ENCODE assay signal across 23 mouse cellular contexts in the genomic region with DNA sequence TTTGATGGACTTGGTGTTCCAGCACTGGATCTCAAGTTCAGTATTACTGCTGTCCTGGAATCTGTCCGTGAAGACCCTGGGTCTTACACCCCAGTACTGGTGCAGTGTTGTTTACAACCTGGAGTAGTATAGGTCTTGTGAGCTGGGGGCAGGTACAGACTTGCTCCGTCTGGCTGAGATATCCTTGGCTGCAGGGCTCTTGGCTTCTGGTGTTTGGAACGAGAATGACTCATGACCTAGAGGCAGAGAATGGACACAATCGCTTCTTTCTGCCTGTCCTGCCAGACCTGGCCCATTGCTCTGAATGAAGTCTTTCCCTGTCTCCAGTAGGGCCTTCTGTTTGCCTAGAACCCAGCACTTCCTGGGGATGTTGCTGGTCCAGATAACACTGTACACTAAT.
A peak's percentile ranks its signal among the peaks of the same experiment; 100 is the strongest.
DNase-seq lines count a peak whose midpoint lies in the region; ATAC-seq and TF ChIP-seq lines count a peak whose summit lies in the region.
"Had no signal": no experiment of that assay in that cellular context is flagged by ENCODE, and none has a peak within 500 bp of the region (broad histone marks: within the 10 kb centered on the region; RNA-seq: fewer than 3 reads in every experiment).

No protein-coding gene starts in this region.

- H3K36me3 ChIP-seq in stomach, postnatal 0 days (ENCODE audit: control insufficient read depth, insufficient read depth, low read length), result no peaks in the 10 kb centered on the region
- H3K36me3 ChIP-seq: heart, embryonic 15.5 days; hindbrain, embryonic 10.5 days had no signal

- H3K4me3 ChIP-seq in layer of hippocampus, adult 2 months, result no peak overlapping the region
- H3K4me3 ChIP-seq in cortical plate, adult 2 months (ENCODE audit: insufficient read depth, low read length), result no peak overlapping the region
- H3K4me3 ChIP-seq in stomach, postnatal 0 days (ENCODE audit: low read depth, low read length), result no peak overlapping the region
- H3K4me3 ChIP-seq: embryonic facial prominence, embryonic 15.5 days; erythroblast, embryonic 14.5 days; forebrain, embryonic 13.5 days; heart, adult 2 months; heart, embryonic 15.5 days; hindbrain, embryonic 10.5 days had no signal

- 53% methylated on average over 4 of the region's 4 CpGs for WGBS in stomach, postnatal 0 days

- no peaks in the 10 kb centered on the region for H3K9me3 ChIP-seq in stomach, postnatal 0 days (ENCODE audit: control insufficient read depth, low read length)
- H3K9me3 ChIP-seq: embryonic facial prominence, embryonic 15.5 days; forebrain, embryonic 13.5 days; heart, embryonic 15.5 days; hindbrain, embryonic 10.5 days had no signal

- TF ChIP-seq POLR2A in cortical plate, adult 2 months (IDR thresholded peaks at IDR 0.05; ENCODE audit: extremely low read depth, insufficient read depth, low read length), result no peak

- peak; percentile 36 for ATAC-seq in stomach, postnatal 0 days (ENCODE audit: low FRiP score, low TSS enrichment)
- ATAC-seq: forebrain, embryonic 13.5 days; forebrain, postnatal 0 days had no signal

- no peak for TF ChIP-seq CTCF in layer of hippocampus, adult 2 months (conservative IDR thresholded peaks at IDR 0.05)
- no peak for TF ChIP-seq CTCF in cortical plate, adult 2 months (IDR thresholded peaks at IDR 0.05; ENCODE audit: extremely low read depth, insufficient read depth, low read length)
- no peak for TF ChIP-seq CTCF in stomach, postnatal 0 days (IDR thresholded peaks at IDR 0.05; ENCODE audit: low read depth)

- H3K9ac ChIP-seq in stomach, postnatal 0 days (ENCODE audit: low read length), result no peak overlapping the region
- H3K9ac ChIP-seq: embryonic facial prominence, embryonic 15.5 days; forebrain, embryonic 13.5 days; forebrain, postnatal 0 days; heart, embryonic 15.5 days; hindbrain, embryonic 14.5 days had no signal

- TF ChIP-seq EP300 in stomach, postnatal 0 days (optimal IDR thresholded peaks at IDR 0.05), result no peak

- DNase-seq in layer of hippocampus, adult 2 months (ENCODE audit: low spot score in 2 of 2), result no peak
- DNase-seq in layer of hippocampus, postnatal 36 days, result no peak
- DNase-seq in gonadal fat pad, adult 2 months (ENCODE audit: low read depth), result peak; percentile 92
- DNase-seq in stomach, postnatal 0 days (ENCODE audit: low spot score), result no peak
- DNase-seq in MN1 (ENCODE audit: low spot score), result no peak
- no peak for DNase-seq in adrenal gland, postnatal 25 days
- DNase-seq: adrenal gland, postnatal 10 days; cerebellum, adult 18-20 months; cerebellum, adult 9-11 months; cerebellum, postnatal 36 days; forebrain, postnatal 0 days; gastrocnemius, postnatal 36 days; heart, adult 2 months; heart, postnatal 14 days had no signal

- H3K27me3 ChIP-seq in stomach, postnatal 0 days (ENCODE audit: control insufficient read depth, insufficient read depth, low read length), result no peaks in the 10 kb centered on the region
- H3K27me3 ChIP-seq: CH12.LX; embryonic facial prominence, embryonic 15.5 days; forebrain, embryonic 13.5 days; heart, embryonic 15.5 days had no signal

- no peaks in the 10 kb centered on the region for H3K4me1 ChIP-seq in cortical plate, adult 2 months (ENCODE audit: control insufficient read depth, insufficient read depth, low read length)
- no peaks in the 10 kb centered on the region; the same call in none of the 2 replicates for H3K4me1 ChIP-seq in stomach, postnatal 0 days (replicated peaks; ENCODE audit: control insufficient read depth, insufficient read depth)
- H3K4me1 ChIP-seq: forebrain, embryonic 13.5 days had no signal

- no peak overlapping the region for H3K4me2 ChIP-seq in stomach, postnatal 0 days (replicated peaks; ENCODE audit: low read depth)
- H3K4me2 ChIP-seq: embryonic facial prominence, embryonic 15.5 days; forebrain, embryonic 13.5 days; heart, embryonic 11.5 days; heart, embryonic 15.5 days; hindbrain, embryonic 14.5 days had no signal

- H3K27ac ChIP-seq in layer of hippocampus, adult 2 months, result peak overlapping the region; percentile 60
- peak overlapping the region; percentile 53; the same call in 1 of the 2 replicates for H3K27ac ChIP-seq in cortical plate, adult 2 months (ENCODE audit: insufficient read depth, low read length)
- peak overlapping the region; percentile 80 for H3K27ac ChIP-seq in stomach, postnatal 0 days (replicated peaks)
- H3K27ac ChIP-seq: embryonic facial prominence, embryonic 15.5 days; forebrain, embryonic 13.5 days; heart, adult 2 months; heart, embryonic 15.5 days; hindbrain, embryonic 10.5 days; hindbrain, embryonic 14.5 days had no signal
